Mouse (Mus musculus) Patski (cell line): ENCODE measurements around the gene Sphk2. TPM values are rescaled to one million over a fixed set of nuclear protein-coding genes. Genes with fewer than 3 reads are reported as not detected.

Source experiments
- ATAC-seq: fragments of 100-300 bp; one replicate; pipeline ENCODE4 v1.8.0; 2021
- CTCF ChIA-PET: fragments of 350-600 bp; sonication (Branson Sonifier 250); formaldehyde crosslinking; loops from one replicate; lab custom pipeline; 2022; ENCODE audit warnings: inconsistent platforms; lab: Charles Lee
- POLR2A ChIA-PET: fragments of 350-600 bp; sonication (Branson Sonifier 250); formaldehyde crosslinking; loops from one replicate; lab custom pipeline; 2022; ENCODE audit warnings: antibody characterized with exemption, inconsistent platforms; lab: Charles Lee
- DNase-seq: peaks from one replicate; pipeline ENCODE4 v3.0.0-alpha.2; 2011; ENCODE audit warnings: low read depth, low spot score
- H3K27me3 ChIP-seq: fragments of 371-371 bp; one replicate; pipeline ENCODE4 v1.5.1; 2021
- CTCF ChIP-seq: fragments of 100-300 bp; IDR thresholded peaks from one replicate; pipeline ENCODE4 v1.5.1; 2021
- in situ Hi-C: fragments of 300-500 bp; cut with MboI; formaldehyde crosslinking; loops from 3 replicates; pipeline ENCODE4 v1.11.1; 2018; ENCODE audit warnings: low pct_unique_long_range_greater_than_20kb, mixed read lengths
- polyA plus RNA-seq: library from polyadenylated mRNA; unstranded; gene quantifications from one replicate; pipeline ENCODE4 v1.2.3, GENCODE M21; 2021

The Sphk2 gene
- polyA plus RNA-seq, 1 experiment from 2014 or later: 28.0 TPM

DNA sequence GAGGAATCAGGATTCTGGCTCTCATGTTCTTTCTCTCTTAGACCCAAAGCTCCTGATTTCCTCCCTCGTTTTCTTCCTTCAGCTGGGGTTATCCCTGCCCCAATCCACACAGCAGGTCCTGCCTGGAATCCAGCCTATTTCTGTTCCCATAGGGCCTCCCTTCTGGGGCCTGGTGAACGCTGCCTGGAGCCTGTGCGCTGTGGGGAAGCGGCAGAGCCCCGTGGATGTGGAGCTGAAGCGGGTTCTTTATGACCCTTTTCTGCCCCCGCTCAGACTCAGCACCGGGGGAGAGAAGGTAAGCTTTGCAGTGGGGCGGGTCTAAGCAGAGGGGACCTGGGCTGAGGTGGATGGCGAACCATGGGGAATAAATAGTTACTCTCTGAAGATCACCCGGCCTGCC lies 16.7 kb downstream of the Sphk2 start:
- ChIA-PET CTCF (interaction anchor here (0.7 to 4.9 kb wide), 2 partner anchors 15 to 18 kb away, joined by 3 to 31 read pairs; partner anchors contain the start of gene Ntn5), POLR2A (interaction anchor here (1.2 to 2.2 kb wide), 4 partner anchors 10 to 18 kb away, joined by 3 to 6 read pairs (median 5); partner anchors contain the start of gene Ntn5)
- in situ Hi-C loops: loop anchor here (25.0 kb wide), 1 partner anchor 839 kb away; the partner anchor contains the start of genes Pnkp and Ptov1
- no peak for TF ChIP-seq CTCF
- ATAC-seq (no peak), DNase-seq (no peak)
- H3K27me3 ChIP-seq: no peaks in the 10 kb centered on the region

DNA sequence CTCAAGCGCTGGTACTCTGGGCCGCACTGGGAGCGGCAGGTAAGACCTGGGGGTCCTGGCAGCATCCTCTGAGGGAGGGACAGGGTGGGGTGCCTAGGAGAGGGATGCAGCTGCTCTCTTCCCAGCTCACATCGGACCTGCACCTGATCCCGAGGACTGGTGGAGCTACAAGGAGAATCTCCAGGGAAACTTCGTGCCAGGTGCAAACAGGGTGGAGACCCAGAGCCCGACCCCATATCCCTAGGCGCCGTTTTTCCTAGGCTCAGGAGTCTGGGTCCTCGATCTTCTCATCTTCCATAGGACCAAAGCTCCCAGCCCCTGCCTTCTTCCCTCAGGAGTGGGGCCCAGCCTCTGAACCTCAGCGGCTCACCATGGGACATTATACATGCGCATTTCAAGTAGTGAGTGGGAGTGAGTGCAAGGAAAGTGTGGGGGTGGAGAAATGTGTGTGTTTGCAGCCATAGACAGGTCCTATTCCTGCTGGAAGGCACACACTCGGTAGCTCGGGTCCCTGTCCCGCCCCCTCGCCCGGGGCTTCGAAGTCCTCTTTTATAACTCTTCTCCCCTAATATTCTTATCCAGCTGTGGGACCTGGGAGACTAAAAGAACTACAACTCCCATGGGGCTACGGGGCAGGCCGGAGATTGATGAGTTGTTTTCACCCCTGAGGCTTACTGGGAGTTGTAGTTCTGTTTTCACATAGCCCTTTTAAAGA lies 17.3 kb downstream of the Sphk2 start:
- POLR2A ChIA-PET: interaction anchor here (1.2 to 2.2 kb wide), 4 partner anchors 10 to 18 kb away, joined by 3 to 6 read pairs (median 5); partner anchors contain the start of gene Ntn5
- CTCF ChIA-PET: interaction anchor here (4.9 kb wide), 1 partner anchor 17 kb away, joined by 31 read pairs; the partner anchor contains the start of gene Ntn5
- DNase-seq (no peak), ATAC-seq (no peak)
- in situ Hi-C loops: loop anchor here (25.0 kb wide), 1 partner anchor 838 kb away; the partner anchor contains the start of genes Pnkp and Ptov1
- no peak for TF ChIP-seq CTCF
- H3K27me3 ChIP-seq: no peaks in the 10 kb centered on the region

GRCm38 (mm10) chr7:45699523-45700141 lies 18.2 kb downstream of the Sphk2 start, which contains the start of gene Car11:
Gene Car11, plus strand, starts transcription at chr7:45699843.
- in situ Hi-C loops: loop anchor here (25.0 kb wide), 1 partner anchor 837 kb away; the partner anchor contains the start of genes Pnkp and Ptov1
- CTCF ChIA-PET: interaction anchor here (4.9 kb wide), 1 partner anchor 17 kb away, joined by 31 read pairs; the partner anchor contains the start of gene Ntn5
- no peak for DNase-seq
- POLR2A ChIA-PET: interaction anchor here (0.6 to 2.2 kb wide), 3 partner anchors 9 to 217 kb away, joined by 4 to 5 read pairs (median 5); no protein-coding TSS in a partner anchor
- no peak for TF ChIP-seq CTCF
- no peaks in the 10 kb centered on the region for H3K27me3 ChIP-seq
- ATAC-seq: no peak

DNA sequence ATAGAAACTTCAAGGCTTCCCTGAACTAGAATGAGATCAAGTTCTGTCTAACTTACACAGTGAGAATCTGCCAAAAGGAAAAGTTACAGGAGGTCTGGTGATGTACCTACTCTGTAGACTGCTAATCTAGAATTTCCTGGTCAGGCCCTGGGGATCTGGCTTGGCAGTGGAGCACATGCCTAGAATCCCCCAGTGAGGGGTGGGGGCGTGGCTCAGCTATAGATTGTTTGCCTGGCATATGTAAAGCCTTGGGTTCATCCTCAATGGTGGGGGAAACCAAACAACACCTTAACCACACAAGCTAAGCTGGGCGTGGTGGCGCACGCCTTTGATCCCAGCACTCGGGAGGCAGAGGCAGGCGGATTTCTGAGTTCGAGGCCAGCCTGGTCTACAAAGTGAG lies 19.9 kb downstream of the Sphk2 start:
- ATAC-seq (no peak), DNase-seq (no peak)
- in situ Hi-C loops: no loop called here
- POLR2A ChIA-PET: no interaction called here
- H3K27me3 ChIP-seq: no peaks in the 10 kb centered on the region
- TF ChIP-seq CTCF: no peak
- CTCF ChIA-PET: interaction anchor here (1.2 kb wide), 1 partner anchor 12 kb away, joined by 3 read pairs; no protein-coding TSS in a partner anchor

- in situ Hi-C loops: no loop called here
- DNase-seq (no peak), ATAC-seq (no peak)
- ChIA-PET POLR2A (interaction anchor here (0.7 kb wide), 1 partner anchor 12 kb away, joined by 3 read pairs; no protein-coding TSS in a partner anchor), CTCF (interaction anchor here (2.6 kb wide), 1 partner anchor 12 kb away, joined by 10 read pairs; the partner anchor contains the start of gene Ntn5)
- TF ChIP-seq CTCF: no peak
- no peaks in the 10 kb centered on the region for H3K27me3 ChIP-seq
Measured at GRCm38 (mm10) chr7:45695098-45695497, 22.7 kb downstream of the Sphk2 start.

GRCm38 (mm10) chr7:45693921-45694591 lies 23.7 kb downstream of the Sphk2 start, which contains the start of gene Sec1:
Gene Sec1, minus strand, starts transcription at chr7:45694402.
- TF ChIP-seq CTCF: no peak
- ATAC-seq: no peak
- in situ Hi-C loops: no loop called here
- POLR2A ChIA-PET: interaction anchor here (0.7 kb wide), 2 partner anchors 13 to 24 kb away, joined by 3 read pairs; no protein-coding TSS in a partner anchor
- no peak for DNase-seq
- no peaks in the 10 kb centered on the region for H3K27me3 ChIP-seq
- CTCF ChIA-PET: interaction anchor here (2.6 kb wide), 1 partner anchor 11 kb away, joined by 10 read pairs; the partner anchor contains the start of gene Ntn5

DNA sequence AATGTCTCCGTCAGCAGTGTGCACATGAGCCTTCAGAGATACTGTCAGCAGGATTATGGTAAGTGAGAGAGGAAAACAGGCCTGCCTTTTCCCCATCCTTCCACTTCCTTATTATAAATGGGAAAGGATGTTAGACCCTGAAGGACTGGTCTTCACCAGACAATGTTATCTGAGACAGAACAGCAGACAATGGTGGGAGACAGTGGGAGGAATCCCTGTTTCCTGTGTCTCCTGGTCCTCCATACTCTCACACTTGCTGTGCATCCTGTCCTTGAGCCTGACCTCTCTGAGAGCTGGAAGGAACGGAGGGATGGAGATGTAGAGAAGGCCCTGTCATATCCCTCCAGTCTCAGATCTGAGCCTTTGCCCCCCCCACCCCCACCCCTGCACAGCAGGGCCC lies 25.4 kb downstream of the Sphk2 start:
- no peak for TF ChIP-seq CTCF
- H3K27me3 ChIP-seq: no peaks in the 10 kb centered on the region
- ChIA-PET CTCF (interaction anchor here (2.8 kb wide), 1 partner anchor 9 kb away, joined by 6 read pairs; no protein-coding TSS in a partner anchor), POLR2A (interaction anchor here (0.7 to 1.0 kb wide), 2 partner anchors 15 to 64 kb away, joined by 3 read pairs; no protein-coding TSS in a partner anchor)
- in situ Hi-C loops: no loop called here
- DNase-seq: no peak
- no peak for ATAC-seq

DNA sequence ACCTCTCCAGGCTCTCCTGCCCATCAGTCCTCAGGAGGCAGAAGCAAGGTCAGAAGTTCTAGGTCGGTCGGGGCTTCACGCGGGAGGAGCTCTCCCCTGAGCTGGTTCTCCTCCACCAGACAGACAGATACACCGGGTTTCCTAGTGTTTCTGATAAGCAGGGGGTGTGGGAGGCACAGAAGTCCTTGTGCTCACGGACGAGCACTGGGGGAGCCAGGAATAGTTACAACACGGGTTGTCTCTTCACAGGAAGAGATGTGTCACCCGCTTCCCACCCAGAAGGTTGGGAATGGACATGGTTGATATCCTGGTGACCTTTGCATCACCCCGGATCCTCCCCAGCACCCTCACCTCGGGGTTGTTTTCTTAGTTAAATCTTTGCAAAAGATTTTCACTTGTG lies 28.0 kb downstream of the Sphk2 start:
- POLR2A ChIA-PET: interaction anchor here (0.5 to 1.5 kb wide), 3 partner anchors 11 to 64 kb away, joined by 3 to 5 read pairs (median 5); partner anchors contain the start of gene Car11
- CTCF ChIA-PET: interaction anchor here (1.0 to 2.1 kb wide), 4 partner anchors 9 to 96 kb away, joined by 3 to 9 read pairs (median 4); no protein-coding TSS in a partner anchor
- in situ Hi-C loops: loop anchor here (10.0 kb wide), 1 partner anchor 125 kb away; no protein-coding TSS in a partner anchor
- DNase-seq (no peak), ATAC-seq (no peak)
- no peaks in the 10 kb centered on the region for H3K27me3 ChIP-seq
- no peak for TF ChIP-seq CTCF

DNA sequence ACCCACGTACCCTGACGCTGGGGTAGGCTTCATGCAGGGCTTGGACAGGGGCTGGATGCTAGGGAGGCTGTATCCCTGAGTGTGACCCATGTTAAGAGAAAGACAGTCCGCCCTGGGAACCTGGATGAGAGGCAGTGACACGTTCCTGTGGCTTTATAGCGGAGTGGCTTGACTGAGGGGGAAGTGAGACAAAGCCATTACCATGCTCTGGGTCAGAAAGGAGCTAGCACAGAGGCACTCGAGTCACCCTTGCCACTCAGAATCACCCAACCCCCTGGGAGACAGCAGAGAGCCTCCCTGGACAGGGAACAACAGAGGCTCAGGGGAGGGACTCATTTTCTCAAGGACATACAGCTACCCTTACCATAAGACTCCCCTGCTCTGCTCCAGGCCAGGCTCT lies 28.7 kb downstream of the Sphk2 start:
- H3K27me3 ChIP-seq: no peaks in the 10 kb centered on the region
- POLR2A ChIA-PET: interaction anchor here (0.5 to 1.5 kb wide), 2 partner anchors 12 to 63 kb away, joined by 3 to 5 read pairs; no protein-coding TSS in a partner anchor
- no peak for TF ChIP-seq CTCF
- no peak for ATAC-seq
- in situ Hi-C loops: loop anchor here (10.0 kb wide), 1 partner anchor 124 kb away; no protein-coding TSS in a partner anchor
- DNase-seq: no peak
- CTCF ChIA-PET: interaction anchor here (1.5 to 2.1 kb wide), 2 partner anchors 8 to 11 kb away, joined by 3 to 9 read pairs; no protein-coding TSS in a partner anchor
